Mouse (Mus musculus) stomach, postnatal 0 days (tissue): ENCODE measurements around the gene Nr2c1. TPM values are rescaled to one million over a fixed set of nuclear protein-coding genes. Genes with fewer than 3 reads are reported as not detected.

Experiments used
- ATAC-seq: fragments of 200-750 bp; cut with Nextera tagmentation; 2 replicates; pipeline ENCODE4 v1.8.0; 2017; ENCODE audit not compliant: low FRiP score, low TSS enrichment
- DNase-seq: peaks from one replicate; pipeline ENCODE4 v3.0.0-alpha.2; 2016; ENCODE audit warnings: low spot score
- H3K27ac ChIP-seq: fragments of 300-500 bp; sonication (generic); replicated peaks from 2 replicates; pipeline ENCODE4 v1.5.1; 2014; ENCODE audit warnings: mild to moderate bottlenecking, control low read depth
- H3K27me3 ChIP-seq: fragments of 300-500 bp; sonication (generic); 2 replicates; pipeline ENCODE4 v1.6.1; 2014; ENCODE audit warnings: low read length; ENCODE audit not compliant: control insufficient read depth, insufficient read depth
- H3K36me3 ChIP-seq: fragments of 300-500 bp; sonication (generic); 2 replicates; pipeline ENCODE4 v1.6.1; 2014; ENCODE audit warnings: low read length, mixed read lengths; ENCODE audit not compliant: control insufficient read depth, insufficient read depth
- H3K4me1 ChIP-seq: fragments of 300-500 bp; sonication (generic); replicated peaks from 2 replicates; pipeline ENCODE4 v1.6.1; 2014; ENCODE audit warnings: antibody characterized with exemption; ENCODE audit not compliant: control insufficient read depth, insufficient read depth
- H3K4me2 ChIP-seq: fragments of 300-500 bp; sonication (generic); replicated peaks from 2 replicates; pipeline ENCODE4 v1.6.1; 2014; ENCODE audit warnings: low read depth, mild to moderate bottlenecking, control low read depth, moderate library complexity
- H3K4me3 ChIP-seq: fragments of 300-500 bp; sonication (generic); 2 replicates; pipeline ENCODE4 v1.5.1; 2014; ENCODE audit warnings: low read depth, low read length, control low read depth
- H3K9ac ChIP-seq: fragments of 300-500 bp; sonication (generic); 2 replicates; pipeline ENCODE4 v1.6.1; 2014; ENCODE audit warnings: mild to moderate bottlenecking, low read length, control low read depth, mixed read lengths
- H3K9me3 ChIP-seq: fragments of 300-500 bp; sonication (generic); 2 replicates; pipeline ENCODE4 v1.6.1; 2016; ENCODE audit warnings: low read length; ENCODE audit not compliant: control insufficient read depth
- CTCF ChIP-seq: IDR thresholded peaks from 2 replicates; pipeline ENCODE4 v1.5.1; 2016; ENCODE audit warnings: antibody characterized with exemption, low read depth, mild to moderate bottlenecking, moderate library complexity
- EP300 ChIP-seq: optimal IDR thresholded peaks from 2 replicates; pipeline ENCODE3; 2016; ENCODE audit warnings: antibody characterized with exemption
- WGBS: fragments of 180-500 bp; shearing (Covaris S2); extraction: QIAGEN DNeasy Blood & Tissue Kit; methylation state at CpG from one replicate; pipeline ENCODE4 v1.1.7; 2014; 5-methylcytosine and 5-hydroxymethylcytosine counted together
- polyA plus RNA-seq: library from polyadenylated mRNA; unstranded; fragments of >200 nt; fragmentation: Nextera tagmentation; extraction: Ambion mirVana; gene quantifications from 2 replicates; pipeline ENCODE4 v1.2.1, GENCODE M21; 2015

Gene Nr2c1
- polyA plus RNA-seq, 1 experiment from 2014 or later: 4.0 TPM

DNA sequence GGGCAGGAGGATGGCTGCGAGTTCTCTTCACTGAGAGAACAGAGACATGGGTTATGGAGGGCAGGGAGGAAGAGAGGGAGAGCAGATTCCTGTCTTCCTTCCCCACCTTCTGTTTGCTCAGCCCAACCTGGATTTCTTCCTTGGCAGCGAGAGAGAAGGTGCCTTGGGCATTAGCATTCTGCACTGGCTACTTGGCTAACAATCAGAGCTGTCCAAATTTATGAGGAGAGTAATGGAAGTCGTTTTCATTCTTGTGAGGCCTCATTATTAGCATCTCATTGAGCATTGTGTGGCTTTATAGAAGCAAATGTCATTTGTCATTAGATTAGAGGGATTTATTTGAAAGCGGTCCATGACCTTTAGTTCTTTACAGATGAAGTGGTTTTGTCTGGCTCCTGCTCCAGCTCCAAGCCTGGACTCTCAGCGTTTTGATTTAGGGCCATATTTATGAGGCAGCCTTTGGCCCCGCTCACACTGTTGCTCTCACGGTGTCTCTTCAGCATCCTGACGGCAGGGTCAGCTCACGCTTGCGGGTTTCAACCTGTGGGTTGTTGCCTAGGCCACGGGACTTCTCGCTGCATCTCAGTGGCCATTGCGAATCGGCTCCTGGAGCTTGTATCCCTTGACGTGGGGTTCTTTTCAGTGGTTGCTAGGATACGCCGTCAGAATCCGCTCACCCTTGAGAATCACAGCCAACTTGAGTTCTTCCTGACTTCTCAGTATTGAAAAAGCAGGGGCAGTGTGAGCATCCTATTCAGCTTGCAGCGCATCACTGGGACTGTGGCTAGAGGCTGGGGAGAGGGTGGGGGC, 82.6 kb downstream of the Nr2c1 start:
- H3K4me2 ChIP-seq: no peak overlapping the region
- TF ChIP-seq EP300 (no peak), CTCF (no peak)
- no peaks in the 10 kb centered on the region for H3K4me1 ChIP-seq
- H3K9me3 ChIP-seq: no peaks in the 10 kb centered on the region
- no peak overlapping the region for H3K27ac ChIP-seq
- 58% methylated on average over 19 of the region's 19 CpGs for WGBS
- no peaks in the 10 kb centered on the region for H3K36me3 ChIP-seq
- H3K27me3 ChIP-seq: no peaks in the 10 kb centered on the region
- no peak for DNase-seq
- no peak for ATAC-seq
- H3K9ac ChIP-seq: no peak overlapping the region
- no peak overlapping the region for H3K4me3 ChIP-seq

DNA sequence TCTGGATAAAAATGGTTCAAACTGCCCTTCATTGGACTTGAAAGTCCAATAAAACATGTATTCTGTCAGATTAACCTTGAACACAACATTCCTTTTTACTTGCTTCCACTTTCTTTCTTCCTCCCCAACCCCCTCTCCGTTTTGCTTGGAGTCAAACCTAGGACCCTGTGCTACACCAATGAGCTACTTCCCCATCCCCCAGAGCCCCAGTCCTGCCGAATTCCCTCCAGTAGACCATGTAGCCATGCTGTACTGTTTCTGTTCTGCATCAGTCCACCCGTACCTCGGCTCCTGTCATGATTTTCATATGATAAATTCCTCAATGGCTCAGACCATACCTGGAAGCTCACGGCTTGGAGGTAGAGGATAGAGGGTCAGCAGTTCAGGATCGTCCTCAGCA, 83.2 kb downstream of the Nr2c1 start:
- Histone ChIP-seq H3K4me1 (no peaks in the 10 kb centered on the region), H3K9me3 (no peaks in the 10 kb centered on the region), H3K27ac (no peak overlapping the region), H3K4me2 (no peak overlapping the region), H3K9ac (no peak overlapping the region), H3K27me3 (no peaks in the 10 kb centered on the region), H3K4me3 (no peak overlapping the region), H3K36me3 (no peaks in the 10 kb centered on the region)
- ATAC-seq (no peak), DNase-seq (no peak)
- whole genome bisulfite sequencing: 75% methylated on average over 6 of the region's 6 CpGs
- TF ChIP-seq CTCF (no peak), EP300 (no peak)

DNA sequence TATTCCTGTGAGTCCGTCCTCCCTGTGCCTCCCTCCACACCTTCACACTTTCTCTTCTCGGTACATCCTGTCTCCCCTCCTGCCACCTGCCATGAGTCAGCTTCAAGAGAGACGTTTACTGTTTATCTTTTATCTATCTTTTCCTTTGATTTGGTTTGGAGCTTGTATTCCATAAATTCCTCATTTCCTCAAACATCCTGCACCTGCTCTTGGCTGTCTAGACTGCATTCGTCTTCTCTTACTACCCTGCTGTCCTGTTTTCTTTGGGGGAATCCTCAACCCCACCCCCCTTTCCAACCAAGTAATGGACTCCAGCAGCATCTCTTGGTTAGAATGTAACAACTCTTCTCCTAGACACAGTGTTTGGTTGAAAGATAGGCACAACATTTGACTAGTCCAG, 87.4 kb downstream of the Nr2c1 start:
- Histone ChIP-seq H3K9ac (no peak overlapping the region), H3K27me3 (no peaks in the 10 kb centered on the region), H3K9me3 (no peaks in the 10 kb centered on the region), H3K27ac (no peak overlapping the region), H3K4me1 (no peaks in the 10 kb centered on the region), H3K36me3 (no peaks in the 10 kb centered on the region), H3K4me2 (no peak overlapping the region), H3K4me3 (no peak overlapping the region)
- DNase-seq (no peak), ATAC-seq (no peak)
- WGBS: 16% methylated on average over 4 of the region's 4 CpGs
- TF ChIP-seq CTCF: no peak
- TF ChIP-seq EP300: no peak

DNA sequence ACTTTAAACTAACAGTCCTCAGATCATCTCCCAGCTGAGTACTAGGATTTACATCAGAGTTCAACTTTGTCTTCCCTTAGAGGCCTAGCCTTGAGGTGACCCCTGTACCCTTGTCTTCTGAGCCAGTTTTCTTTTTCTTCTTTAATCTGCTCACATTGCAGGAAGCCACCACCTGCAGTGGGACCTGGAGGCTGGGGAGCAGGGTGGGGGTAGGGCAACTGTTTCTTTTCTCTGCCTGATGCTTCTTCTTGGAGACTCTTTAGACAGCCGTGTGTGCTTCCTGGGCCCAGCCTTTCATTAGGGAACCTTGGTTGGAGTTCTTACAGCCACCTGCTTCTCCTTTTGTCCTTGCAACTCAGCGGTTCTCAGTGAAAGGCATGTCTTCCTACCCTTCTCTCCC, 93.5 kb downstream of the Nr2c1 start:
- no peak overlapping the region for H3K4me3 ChIP-seq
- ATAC-seq: no peak
- no peaks in the 10 kb centered on the region for H3K36me3 ChIP-seq
- H3K4me2 ChIP-seq: no peak overlapping the region
- H3K9ac ChIP-seq: no peak overlapping the region
- 56% methylated on average over 2 of the region's 2 CpGs for WGBS
- no peaks in the 10 kb centered on the region for H3K9me3 ChIP-seq
- H3K27ac ChIP-seq: no peak overlapping the region
- no peak for DNase-seq
- H3K4me1 ChIP-seq: no peaks in the 10 kb centered on the region
- no peaks in the 10 kb centered on the region for H3K27me3 ChIP-seq
- TF ChIP-seq EP300: no peak
- no peak for TF ChIP-seq CTCF

Other genes starting within 250 kb of the Nr2c1 start
- 13.2 and 14.5 TPM in 2 replicates for gene Vezt, start 112.2 kb upstream of the Nr2c1 start, polyA plus RNA-seq
- gene Fgd6, start 112.0 kb upstream of the Nr2c1 start, polyA plus RNA-seq: 1.7 and 2.2 TPM in 2 replicates
- gene Ndufa12, start 50.7 kb downstream of the Nr2c1 start, polyA plus RNA-seq: 409 and 448 TPM in 2 replicates
- gene Gm4792, start 150.7 kb downstream of the Nr2c1 start, polyA plus RNA-seq: 0.61 and 0.63 TPM in 2 replicates
- gene Tmcc3, start 163.9 kb downstream of the Nr2c1 start, polyA plus RNA-seq: 19.8 and 20.8 TPM in 2 replicates